Mouse (Mus musculus) limb, embryonic 15.5 days (tissue): Measurements from ENCODE around the gene Ncbp2. TPM values are rescaled to one million over a fixed set of nuclear protein-coding genes. Genes with fewer than 3 reads are reported as not detected.
A peak's percentile ranks its signal among the peaks of the same experiment; 100 is the strongest.

Source experiments
- ATAC-seq: fragments of 200-750 bp; cut with Nextera tagmentation; 2 replicates; pipeline ENCODE4 v1.8.0; 2017; ENCODE audit warnings: low read depth, moderate TSS enrichment; ENCODE audit not compliant: insufficient number of reproducible peaks, low FRiP score, low TSS enrichment
- H3K27ac ChIP-seq: fragments of 300-500 bp; sonication (generic); 2 replicates; pipeline ENCODE4 v1.5.1; 2015; ENCODE audit warnings: moderate library complexity, mild to moderate bottlenecking, inconsistent platforms
- H3K27me3 ChIP-seq: fragments of 300-500 bp; sonication (generic); 2 replicates; pipeline ENCODE4 v1.6.1; 2015; ENCODE audit warnings: inconsistent platforms
- H3K36me3 ChIP-seq: fragments of 300-500 bp; sonication (generic); 2 replicates; pipeline ENCODE4 v1.6.1; 2015; ENCODE audit warnings: inconsistent platforms
- H3K4me1 ChIP-seq: fragments of 300-500 bp; sonication (generic); 2 replicates; pipeline ENCODE4 v1.6.1; 2015; ENCODE audit warnings: inconsistent platforms
- H3K4me2 ChIP-seq: fragments of 300-500 bp; sonication (generic); 2 replicates; pipeline ENCODE4 v1.6.1; 2015; ENCODE audit warnings: mild to moderate bottlenecking, inconsistent platforms
- H3K4me3 ChIP-seq: fragments of 300-500 bp; sonication (generic); 2 replicates; pipeline ENCODE4 v1.5.1; 2015; ENCODE audit warnings: mild to moderate bottlenecking, inconsistent platforms
- H3K9ac ChIP-seq: fragments of 300-500 bp; sonication (generic); 2 replicates; pipeline ENCODE4 v1.6.1; 2015; ENCODE audit warnings: inconsistent platforms
- H3K9me3 ChIP-seq: fragments of 300-500 bp; sonication (generic); 2 replicates; pipeline ENCODE4 v1.6.1; 2016; ENCODE audit warnings: inconsistent platforms
- WGBS: fragments of 180-500 bp; shearing (Covaris S2); methylation state at CpG from one replicate; pipeline ENCODE4 v1.1.7; 2015; 5-methylcytosine and 5-hydroxymethylcytosine counted together
- polyA plus RNA-seq: library from polyadenylated mRNA; unstranded; fragments of >200 nt; fragmentation: Nextera tagmentation; extraction: Ambion mirVana; gene quantifications from 2 replicates; pipeline ENCODE4 v1.2.1, GENCODE M21; 2015

Gene Ncbp2
- 108 and 112 TPM in 2 replicates for polyA plus RNA-seq

DNA sequence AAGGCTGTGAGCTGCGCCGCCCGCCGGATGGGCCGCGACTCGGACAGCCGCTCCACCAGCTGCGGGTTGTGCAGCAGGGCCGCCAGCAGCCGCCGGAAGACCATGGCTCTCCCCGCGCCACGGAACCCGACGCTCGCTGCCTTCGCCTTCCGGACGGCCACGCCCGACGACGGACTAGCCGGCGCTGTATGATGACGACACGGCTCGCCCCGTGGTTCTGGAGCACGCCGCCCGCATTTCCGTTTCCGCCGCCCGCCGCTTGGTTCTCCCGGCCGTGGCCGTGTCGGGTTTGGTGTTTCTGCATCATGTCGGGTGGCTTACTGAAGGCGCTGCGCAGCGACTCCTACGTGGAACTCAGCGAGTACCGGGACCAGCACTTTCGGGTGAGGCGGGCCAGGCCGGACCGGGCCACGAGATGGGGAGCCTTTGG, at the start of gene Ncbp2, which contains the start of gene 0610012G03Rik:
Ncbp2 (plus strand) TSS at position 169 of the 430 bp plus-strand sequence.
0610012G03Rik (minus strand) TSS at position 150 of the 430 bp plus-strand sequence.
- Histone ChIP-seq H3K4me3 (peak within 1 kb of the TSS; percentile 97), H3K36me3 (peaks cover 26% of the 10 kb centered on the region; the same call in 1 of the 2 replicates), H3K4me2 (peak within 1 kb of the TSS; percentile 77), H3K9ac (peak within 1 kb of the TSS; percentile 89), H3K9me3 (no peaks in the 10 kb centered on the region), H3K4me1 (peaks cover 40% of the 10 kb centered on the region), H3K27ac (peak within 1 kb of the TSS; percentile 94), H3K27me3 (no peaks in the 10 kb centered on the region)
- WGBS, result under 1% methylated on average over 55 of the region's 55 CpGs
- ATAC-seq, result peak; percentile 87

DNA sequence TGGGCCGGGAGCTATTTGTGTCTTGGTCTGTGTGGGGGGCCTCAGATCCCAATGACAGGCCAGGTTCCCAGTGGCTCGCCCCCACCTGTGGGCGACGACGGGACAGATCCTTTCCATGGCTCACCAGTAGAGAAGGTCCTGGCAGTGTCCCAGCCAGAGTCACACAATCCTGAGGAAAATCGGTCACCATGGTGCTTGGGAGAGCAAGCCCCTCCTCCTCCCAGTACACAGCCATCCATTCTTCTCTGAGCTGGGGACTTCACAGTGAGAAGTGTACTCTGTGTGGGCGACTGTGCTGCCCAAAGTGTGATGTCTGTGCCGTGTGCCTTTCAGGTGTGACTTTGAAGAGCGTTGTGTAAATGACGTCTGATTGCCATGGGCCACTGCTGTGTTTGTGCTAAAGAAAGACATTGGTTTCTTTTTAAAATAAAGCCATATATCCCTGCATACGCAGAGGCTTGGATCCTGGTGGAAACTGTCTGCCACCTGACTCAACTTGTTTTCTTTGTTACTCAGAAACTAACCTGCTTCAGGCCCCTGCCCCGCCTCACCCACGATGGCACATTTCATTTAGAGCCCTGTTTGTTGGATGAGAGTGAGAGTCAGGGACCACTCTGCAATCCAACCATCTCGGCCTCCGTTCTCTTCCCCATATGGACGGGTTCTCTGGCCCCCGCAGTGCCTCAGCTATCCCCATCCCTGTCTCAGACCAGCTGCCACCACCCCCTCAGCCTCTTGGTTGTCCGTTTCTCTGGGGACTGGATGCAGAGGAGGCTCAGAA, 49.6 kb upstream of the Ncbp2 start:
- 73% methylated on average over 18 of the region's 18 CpGs for WGBS
- Histone ChIP-seq H3K27ac (no peak overlapping the region), H3K4me3 (no peak overlapping the region), H3K27me3 (no peaks in the 10 kb centered on the region), H3K4me1 (peaks cover 17% of the 10 kb centered on the region), H3K9ac (no peak overlapping the region), H3K9me3 (no peaks in the 10 kb centered on the region), H3K4me2 (no peak overlapping the region), H3K36me3 (no peaks in the 10 kb centered on the region)
- 0 out of 2 replicates have a peak, but pooled peaks have one; percentile 30 for ATAC-seq

DNA sequence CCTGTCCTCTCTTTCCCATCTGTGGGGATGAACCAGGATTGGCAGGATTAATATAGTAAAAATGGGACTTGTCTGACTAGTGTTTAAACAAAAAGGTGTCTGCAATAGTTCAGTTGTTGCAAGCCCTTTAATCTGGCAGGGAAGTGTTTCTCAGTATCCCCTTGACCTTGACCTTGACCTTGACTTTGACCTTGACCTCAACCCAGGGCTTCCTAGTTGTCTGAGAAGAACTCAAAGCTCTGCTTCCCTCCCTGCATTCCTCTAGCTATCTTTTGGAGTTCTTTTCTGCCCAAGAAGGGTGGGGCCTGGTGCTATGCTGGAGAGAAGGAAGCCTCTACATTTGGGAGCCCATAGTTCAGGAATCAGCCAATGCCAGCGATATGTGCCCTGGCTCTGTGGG, 46.4 kb upstream of the Ncbp2 start:
- no peak overlapping the region for H3K9ac ChIP-seq
- H3K4me2 ChIP-seq, result no peak overlapping the region
- H3K9me3 ChIP-seq, result no peaks in the 10 kb centered on the region
- no peak overlapping the region for H3K4me3 ChIP-seq
- H3K27ac ChIP-seq, result no peak overlapping the region
- no peaks in the 10 kb centered on the region for H3K36me3 ChIP-seq
- H3K27me3 ChIP-seq, result no peaks in the 10 kb centered on the region
- H3K4me1 ChIP-seq, result peaks cover 30% of the 10 kb centered on the region
- no peak for ATAC-seq
- WGBS, result 91% methylated on average over 1 of the region's 1 CpGs

DNA sequence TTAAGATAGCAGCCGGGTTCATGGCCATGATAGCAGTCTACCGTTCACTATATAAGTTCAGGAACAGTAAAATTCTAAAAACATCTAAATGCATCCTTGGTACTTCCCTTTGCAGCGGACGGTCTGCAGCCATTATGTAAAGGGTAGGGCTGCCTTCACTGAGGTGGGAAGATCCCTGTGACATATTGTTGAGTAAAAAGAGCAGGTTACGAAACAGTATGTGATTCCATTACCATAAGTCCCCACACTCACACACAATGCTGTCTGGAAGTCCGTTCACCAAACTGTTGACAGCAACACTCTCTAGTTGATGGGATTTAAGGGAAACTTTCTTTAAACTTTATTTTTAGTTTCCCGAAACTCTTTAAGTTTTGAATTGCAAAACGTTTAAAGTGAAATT, 45.1 kb upstream of the Ncbp2 start:
- H3K4me3 ChIP-seq, result no peak overlapping the region
- 86% methylated on average over 8 of the region's 8 CpGs for WGBS

DNA sequence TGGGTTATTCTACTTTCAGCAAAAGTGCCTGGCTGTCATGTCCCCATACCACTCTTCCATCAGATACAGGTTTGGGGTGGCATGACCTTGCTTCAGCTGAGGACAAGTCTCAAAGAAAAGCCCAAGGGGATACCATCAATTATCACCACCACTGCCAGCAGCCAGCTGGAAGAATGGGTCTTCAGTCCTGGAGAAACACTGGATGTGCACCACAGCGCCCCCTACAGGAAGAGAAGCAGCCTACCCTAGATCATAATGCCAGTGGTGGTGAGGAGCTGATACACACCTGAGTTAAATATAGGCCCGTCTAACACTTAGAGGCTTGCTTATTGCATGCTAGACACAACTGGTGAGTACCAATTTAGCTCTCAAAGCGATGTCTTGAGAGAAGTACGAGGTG, 43.0 kb upstream of the Ncbp2 start:
- H3K9me3 ChIP-seq, result no peaks in the 10 kb centered on the region
- 78% methylated on average over 4 of the region's 4 CpGs for WGBS

More for the DNA sequence above, 45.1 kb upstream of the Ncbp2 start:
- H3K4me1 ChIP-seq, result peaks cover 18% of the 10 kb centered on the region
- H3K4me2 ChIP-seq, result no peak overlapping the region
- H3K9ac ChIP-seq, result no peak overlapping the region
- no peak overlapping the region for H3K27ac ChIP-seq
- no peak for ATAC-seq
- no peaks in the 10 kb centered on the region for H3K27me3 ChIP-seq
- no peaks in the 10 kb centered on the region for H3K36me3 ChIP-seq
- H3K9me3 ChIP-seq, result no peaks in the 10 kb centered on the region

DNA sequence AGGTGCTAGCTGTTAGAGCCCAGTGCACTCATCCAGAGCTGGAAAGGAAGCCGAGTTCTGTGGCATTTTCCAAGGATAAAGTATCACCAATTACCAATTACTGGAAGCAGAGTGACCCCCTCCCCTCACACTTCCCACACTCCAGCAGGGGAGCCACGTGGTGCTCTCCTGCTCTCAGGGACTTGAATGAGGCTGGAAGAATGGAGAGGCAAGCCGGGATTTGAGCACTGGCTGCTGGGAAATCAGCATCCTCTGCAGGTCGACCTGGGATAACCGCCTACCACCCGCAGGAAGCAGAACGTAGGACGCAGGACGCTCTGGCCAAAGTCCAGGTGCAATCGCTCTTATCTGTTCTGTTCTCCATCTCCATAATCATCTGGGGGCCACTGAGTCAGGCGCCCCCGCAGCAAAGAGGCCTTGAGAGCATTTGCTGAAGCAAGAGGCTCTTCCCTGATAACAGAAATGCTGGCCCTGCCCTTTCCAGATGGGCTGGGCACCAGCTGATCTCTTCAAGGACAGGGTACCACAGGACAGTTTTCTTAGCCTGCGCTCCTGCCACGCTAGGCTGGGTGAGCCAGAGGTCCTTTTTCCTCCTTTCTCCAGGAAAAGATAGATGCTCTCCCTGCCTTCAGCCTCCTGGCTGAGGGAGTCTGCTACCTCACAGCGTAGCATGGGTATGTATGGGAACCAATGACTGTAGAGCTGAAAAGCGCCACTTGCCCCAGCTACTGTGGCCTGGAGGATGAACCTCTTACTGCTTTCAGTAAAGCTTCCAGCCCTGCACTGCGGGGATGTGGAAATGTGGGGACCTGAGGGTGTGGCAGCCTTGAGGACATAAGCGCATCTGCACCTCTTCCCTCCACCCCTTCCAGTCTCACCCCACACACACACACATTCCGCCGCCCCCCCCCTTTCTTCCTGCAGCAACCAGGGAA, 42.2 kb upstream of the Ncbp2 start:
- peak overlapping the region; percentile 13; the same call in 1 of the 2 replicates for H3K4me3 ChIP-seq
- WGBS, result 35% methylated on average over 20 of the region's 20 CpGs

More for the DNA sequence above, 43.0 kb upstream of the Ncbp2 start:
- no peak overlapping the region for H3K27ac ChIP-seq
- ATAC-seq, result no peak
- H3K27me3 ChIP-seq, result no peaks in the 10 kb centered on the region
- H3K4me3 ChIP-seq, result no peak overlapping the region
- no peak overlapping the region for H3K4me2 ChIP-seq
- H3K36me3 ChIP-seq, result no peaks in the 10 kb centered on the region
- peaks cover 15% of the 10 kb centered on the region for H3K4me1 ChIP-seq
- no peak overlapping the region for H3K9ac ChIP-seq

DNA sequence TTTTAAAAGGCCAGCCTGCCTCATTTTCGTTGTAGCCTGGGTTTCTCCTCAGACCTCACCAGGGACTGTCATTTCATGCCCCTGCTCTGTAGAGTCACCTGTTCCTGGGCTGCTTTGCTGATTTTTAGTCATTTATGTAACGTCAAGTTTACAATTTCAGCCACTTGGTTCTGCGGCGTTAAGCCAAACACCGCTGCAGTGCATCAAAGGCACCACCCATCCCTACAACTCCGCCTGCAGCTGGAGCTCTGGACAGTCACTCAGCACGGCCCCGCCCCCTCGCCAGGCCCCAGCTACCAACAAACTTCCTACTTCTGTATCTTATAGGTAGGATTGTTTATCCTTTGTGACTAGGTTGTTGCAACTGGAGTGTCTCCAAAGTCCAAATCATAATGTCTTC, 41.4 kb upstream of the Ncbp2 start:
- ATAC-seq, result no peak
- Histone ChIP-seq H3K27ac (peak overlapping the region; percentile 43), H3K36me3 (no peaks in the 10 kb centered on the region), H3K9me3 (no peaks in the 10 kb centered on the region), H3K4me2 (peak overlapping the region; percentile 41), H3K9ac (no peak overlapping the region), H3K4me3 (peak overlapping the region; percentile 13; the same call in 1 of the 2 replicates), H3K27me3 (no peaks in the 10 kb centered on the region), H3K4me1 (peaks cover 15% of the 10 kb centered on the region)
- WGBS, result 9% methylated on average over 9 of the region's 9 CpGs

More for the DNA sequence above, 42.2 kb upstream of the Ncbp2 start:
- no peak overlapping the region for H3K9ac ChIP-seq
- peak overlapping the region; percentile 43 for H3K27ac ChIP-seq
- peaks cover 15% of the 10 kb centered on the region for H3K4me1 ChIP-seq
- peak overlapping the region; percentile 41 for H3K4me2 ChIP-seq
- ATAC-seq, result no peak
- no peaks in the 10 kb centered on the region for H3K36me3 ChIP-seq
- no peaks in the 10 kb centered on the region for H3K9me3 ChIP-seq
- no peaks in the 10 kb centered on the region for H3K27me3 ChIP-seq

DNA sequence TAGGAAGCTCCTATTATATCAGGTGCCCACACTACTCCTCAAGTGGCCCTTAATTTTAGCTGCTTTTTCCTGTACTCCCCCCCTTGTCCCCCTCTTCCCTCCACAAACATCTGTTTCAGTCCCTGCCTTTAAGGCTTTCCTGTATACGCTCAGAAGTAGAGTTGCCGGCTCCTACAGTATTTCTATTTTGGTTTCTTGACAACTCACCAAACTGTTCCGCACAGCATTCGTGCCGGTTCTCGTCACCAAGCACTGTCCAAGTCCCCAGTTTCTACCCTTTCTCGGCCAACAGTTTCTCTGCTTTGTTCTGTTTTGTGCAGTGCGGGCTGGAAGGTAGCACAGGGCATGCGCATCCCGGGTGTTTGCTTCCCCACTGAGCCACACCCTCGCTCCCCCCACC, 39.4 kb upstream of the Ncbp2 start:
- no peaks in the 10 kb centered on the region for H3K36me3 ChIP-seq
- H3K4me1 ChIP-seq, result peaks cover 15% of the 10 kb centered on the region
- no peak overlapping the region for H3K9ac ChIP-seq
- no peak overlapping the region for H3K27ac ChIP-seq
- H3K4me2 ChIP-seq, result no peak overlapping the region
- H3K9me3 ChIP-seq, result no peaks in the 10 kb centered on the region
- H3K27me3 ChIP-seq, result no peaks in the 10 kb centered on the region
- no peak overlapping the region for H3K4me3 ChIP-seq
- 57% methylated on average over 11 of the region's 11 CpGs for WGBS
- ATAC-seq, result no peak

DNA sequence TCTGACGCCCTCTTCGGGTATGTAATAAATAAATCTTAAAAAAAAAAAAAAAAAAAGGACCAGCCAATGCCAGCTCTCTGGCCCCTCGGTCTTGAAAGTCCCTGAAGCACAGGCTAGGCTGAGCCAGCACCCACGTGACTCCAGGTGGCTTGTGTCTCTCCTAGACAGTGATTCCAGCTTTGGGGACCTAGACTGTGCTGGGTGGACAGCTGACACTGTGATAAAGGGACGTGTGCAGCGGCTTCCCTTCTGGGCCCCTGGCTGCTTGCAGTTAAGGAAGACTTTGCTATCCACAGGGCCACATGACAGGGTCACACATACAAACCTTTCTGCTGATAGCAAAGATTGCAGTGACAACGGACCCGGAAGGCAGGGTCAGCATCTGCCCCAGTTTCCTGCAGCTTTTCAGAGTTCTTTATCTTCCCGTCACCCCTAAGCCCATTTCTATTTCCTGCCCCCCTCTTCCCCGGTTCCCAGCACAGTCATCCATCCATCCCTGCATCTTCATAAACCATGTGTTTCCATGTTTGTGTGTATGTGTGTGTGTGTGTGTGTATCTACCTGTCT, 37.9 kb upstream of the Ncbp2 start:
- no peak overlapping the region for H3K27ac ChIP-seq
- H3K4me3 ChIP-seq, result no peak overlapping the region
- no peaks in the 10 kb centered on the region for H3K36me3 ChIP-seq
- H3K27me3 ChIP-seq, result no peaks in the 10 kb centered on the region
- H3K4me1 ChIP-seq, result peaks cover 15% of the 10 kb centered on the region
- no peaks in the 10 kb centered on the region for H3K9me3 ChIP-seq
- H3K9ac ChIP-seq, result no peak overlapping the region
- 67% methylated on average over 10 of the region's 10 CpGs for WGBS
- ATAC-seq, result no peak
- H3K4me2 ChIP-seq, result no peak overlapping the region

DNA sequence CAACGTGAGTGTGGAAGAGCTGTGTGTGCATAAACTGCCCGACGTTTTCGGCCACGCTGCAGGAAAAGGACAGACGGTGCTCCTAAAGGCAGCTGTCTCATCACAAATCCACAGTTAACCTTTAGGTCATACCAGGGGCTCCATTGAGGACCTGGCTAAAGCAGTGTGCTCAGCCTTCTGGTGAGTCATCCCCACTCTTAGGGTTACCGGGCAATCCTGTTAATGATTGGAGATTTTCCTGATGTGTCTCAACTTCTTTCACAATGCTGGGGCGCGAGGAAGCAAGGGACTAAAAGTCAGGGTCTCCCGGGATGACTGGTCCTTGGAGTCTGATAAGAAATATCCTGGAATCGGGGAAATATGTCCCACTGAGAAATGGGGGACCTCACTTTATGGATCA, 30.5 kb upstream of the Ncbp2 start:
- Histone ChIP-seq H3K4me2 (0 out of 2 replicates have a peak overlapping the region, but pooled peaks have one; percentile 35), H3K9me3 (no peaks in the 10 kb centered on the region), H3K4me1 (peaks cover 5% of the 10 kb centered on the region), H3K9ac (no peak overlapping the region), H3K27ac (no peak overlapping the region), H3K36me3 (no peaks in the 10 kb centered on the region), H3K4me3 (no peak overlapping the region), H3K27me3 (no peaks in the 10 kb centered on the region)
- no peak for ATAC-seq
- WGBS, result 76% methylated on average over 11 of the region's 11 CpGs

DNA sequence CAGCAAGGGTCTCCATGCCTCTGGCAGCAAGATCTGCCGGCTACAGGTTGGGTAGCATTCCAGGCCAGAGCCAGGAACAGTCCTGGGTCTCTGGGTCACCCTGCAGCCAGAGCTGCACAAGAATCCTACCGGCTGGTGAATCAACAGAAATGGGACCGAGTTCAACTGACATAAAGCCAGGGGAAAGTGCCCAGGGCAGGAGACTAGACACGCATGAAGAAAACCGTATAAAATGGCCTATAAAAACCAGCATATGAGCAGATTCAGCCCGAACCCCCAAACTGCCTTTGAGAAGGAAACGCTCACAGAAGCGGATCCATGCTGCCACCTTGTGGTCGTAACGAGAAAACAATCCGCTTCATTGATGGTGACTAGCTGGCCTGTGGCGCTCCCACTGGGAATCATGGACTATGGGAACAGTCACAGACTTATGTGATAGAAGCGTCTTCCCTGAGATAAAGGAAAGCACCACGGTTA, 30.0 kb upstream of the Ncbp2 start:
- no peaks in the 10 kb centered on the region for H3K9me3 ChIP-seq
- 0 out of 2 replicates have a peak overlapping the region, but pooled peaks have one; percentile 3 for H3K9ac ChIP-seq
- peaks cover 5% of the 10 kb centered on the region for H3K4me1 ChIP-seq
- H3K4me3 ChIP-seq, result no peak overlapping the region
- no peaks in the 10 kb centered on the region for H3K27me3 ChIP-seq
- no peaks in the 10 kb centered on the region for H3K36me3 ChIP-seq
- H3K27ac ChIP-seq, result no peak overlapping the region
- WGBS, result 4% methylated on average over 14 of the region's 14 CpGs
- ATAC-seq, result no peak; the same call in 1 of the 2 replicates
- peak overlapping the region; percentile 35; the same call in 1 of the 2 replicates for H3K4me2 ChIP-seq
